Mouse (Mus musculus) heart, postnatal 0 days (tissue): ENCODE measurements around the gene Aire.

ENCODE experiments used
- CTCF ChIP-seq: IDR thresholded peaks from 2 replicates; pipeline ENCODE4 v1.5.1; 2016; ENCODE audit warnings: antibody characterized with exemption, control low read depth, low read depth
- EP300 ChIP-seq: IDR thresholded peaks from 2 replicates; pipeline ENCODE4 v1.6.1; 2016; ENCODE audit warnings: antibody characterized with exemption, low read depth

- peak; percentile 67 for TF ChIP-seq CTCF
- TF ChIP-seq EP300, result no peak
Measured at GRCm38 (mm10) chr10:78043406-78043836, at the start of gene Aire.
